Mouse (Mus musculus) liver, embryonic 12.5 days (tissue): ENCODE measurements around the gene Inca1. TPM values are rescaled to one million over a fixed set of nuclear protein-coding genes. Genes with fewer than 3 reads are reported as not detected.

Source experiments
- ATAC-seq: fragments of 200-750 bp; cut with Nextera tagmentation; 2 replicates; pipeline ENCODE4 v1.8.0; 2017; ENCODE audit warnings: moderate number of reproducible peaks, mild to moderate bottlenecking, moderate library complexity
- H3K27ac ChIP-seq: fragments of 300-500 bp; sonication (generic); 2 replicates; pipeline ENCODE4 v1.5.1; 2016; ENCODE audit warnings: mild to moderate bottlenecking
- H3K27me3 ChIP-seq: fragments of 300-500 bp; sonication (generic); replicated peaks from 2 replicates; pipeline ENCODE4 v1.6.1; 2016; ENCODE audit warnings: mild to moderate bottlenecking, moderate library complexity
- H3K36me3 ChIP-seq: fragments of 300-500 bp; sonication (generic); 2 replicates; pipeline ENCODE4 v1.6.1; 2016; ENCODE audit warnings: mild to moderate bottlenecking, moderate library complexity
- H3K4me1 ChIP-seq: fragments of 300-500 bp; sonication (generic); 2 replicates; pipeline ENCODE4 v1.6.1; 2016
- H3K4me2 ChIP-seq: fragments of 300-500 bp; sonication (generic); 2 replicates; pipeline ENCODE4 v1.6.1; 2016; ENCODE audit warnings: mild to moderate bottlenecking, moderate library complexity
- H3K4me3 ChIP-seq: fragments of 300-500 bp; sonication (generic); 2 replicates; pipeline ENCODE4 v1.5.1; 2016; ENCODE audit warnings: mild to moderate bottlenecking, moderate library complexity
- H3K9ac ChIP-seq: fragments of 300-500 bp; sonication (generic); 2 replicates; pipeline ENCODE4 v1.6.1; 2016; ENCODE audit warnings: mild to moderate bottlenecking, moderate library complexity
- H3K9me3 ChIP-seq: fragments of 300-500 bp; sonication (generic); replicated peaks from 2 replicates; pipeline ENCODE4 v1.6.1; 2016; ENCODE audit warnings: mild to moderate bottlenecking, moderate library complexity
- WGBS: fragments of 180-500 bp; shearing (Covaris S2); methylation state at CpG from one replicate; pipeline ENCODE4 v1.1.7; 2016; ENCODE audit not compliant: insufficient replicate concordance; 5-methylcytosine and 5-hydroxymethylcytosine counted together
- polyA plus RNA-seq: library from polyadenylated mRNA; unstranded; fragments of >200 nt; fragmentation: Nextera tagmentation; extraction: Ambion mirVana; gene quantifications from 2 replicates; pipeline ENCODE4 v1.2.1, GENCODE M21; 2016

The Inca1 gene
- polyA plus RNA-seq, 1 experiment from 2014 or later: 0.41 TPM

GRCm38 (mm10) chr11:70648512-70648911, 51.4 kb downstream of the Inca1 start:
- ATAC-seq: peak; percentile 30
- H3K4me2 ChIP-seq: peak overlapping the region; percentile 93
- WGBS: 25% methylated on average over 4 of the region's 4 CpGs

GRCm38 (mm10) chr11:70647716-70648420, 52.1 kb downstream of the Inca1 start:
- H3K9ac ChIP-seq: peak overlapping the region; percentile 88
- no peaks in the 10 kb centered on the region for H3K9me3 ChIP-seq
- peak overlapping the region; percentile 99 for H3K27ac ChIP-seq
- H3K4me1 ChIP-seq: peaks cover 76% of the 10 kb centered on the region
- no peaks in the 10 kb centered on the region for H3K27me3 ChIP-seq
- H3K4me2 ChIP-seq: peak overlapping the region; percentile 93
- peaks cover 71% of the 10 kb centered on the region for H3K36me3 ChIP-seq
- 2% methylated on average over 28 of the region's 28 CpGs for WGBS
- peak overlapping the region; percentile 74 for H3K4me3 ChIP-seq
- peak; percentile 40 for ATAC-seq

More at GRCm38 (mm10) chr11:70648512-70648911, 51.4 kb downstream of the Inca1 start:
- H3K9me3 ChIP-seq: no peaks in the 10 kb centered on the region
- H3K9ac ChIP-seq: peak overlapping the region; percentile 88
- H3K27me3 ChIP-seq: no peaks in the 10 kb centered on the region
- peak overlapping the region; percentile 74 for H3K4me3 ChIP-seq
- H3K36me3 ChIP-seq: peaks cover 67% of the 10 kb centered on the region
- peak overlapping the region; percentile 99 for H3K27ac ChIP-seq
- H3K4me1 ChIP-seq: peaks cover 79% of the 10 kb centered on the region

- peaks cover 64% of the 10 kb centered on the region for H3K36me3 ChIP-seq
- under 1% methylated on average over 63 of the region's 63 CpGs for WGBS
- H3K4me1 ChIP-seq: peaks cover 67% of the 10 kb centered on the region
Observed at GRCm38 (mm10) chr11:70646691-70647650, 53.0 kb downstream of the Inca1 start, which contains the start of the genes Rnf167 and Slc25a11. Rnf167 (plus strand) TSS chr11:70647235. Slc25a11 (minus strand) TSS chr11:70647479.

GRCm38 (mm10) chr11:70646259-70646555, 53.7 kb downstream of the Inca1 start:
- Histone ChIP-seq H3K9me3 (no peaks in the 10 kb centered on the region), H3K27ac (peak overlapping the region; percentile 99), H3K27me3 (no peaks in the 10 kb centered on the region), H3K4me3 (peak overlapping the region; percentile 74), H3K4me1 (peaks cover 64% of the 10 kb centered on the region), H3K36me3 (peaks cover 56% of the 10 kb centered on the region), H3K4me2 (peak overlapping the region; percentile 96), H3K9ac (peak overlapping the region; percentile 87)
- no peak for ATAC-seq
- WGBS: 21% methylated on average over 3 of the region's 3 CpGs

More at GRCm38 (mm10) chr11:70646691-70647650, 53.0 kb downstream of the Inca1 start, which contains the start of the genes Rnf167 and Slc25a11:
- peak within 1 kb of the TSS; percentile 74 for H3K4me3 ChIP-seq
- H3K9me3 ChIP-seq: no peaks in the 10 kb centered on the region
- H3K4me2 ChIP-seq: peak within 1 kb of the TSS; percentile 96
- no peaks in the 10 kb centered on the region for H3K27me3 ChIP-seq
- H3K27ac ChIP-seq: peak within 1 kb of the TSS; percentile 99
- ATAC-seq: peak; percentile 81
- H3K9ac ChIP-seq: peak within 1 kb of the TSS; percentile 88

GRCm38 (mm10) chr11:70645461-70646258, 54.3 kb downstream of the Inca1 start:
- Histone ChIP-seq H3K36me3 (peaks cover 51% of the 10 kb centered on the region), H3K9ac (peak overlapping the region; percentile 87), H3K27me3 (no peaks in the 10 kb centered on the region), H3K9me3 (no peaks in the 10 kb centered on the region), H3K4me2 (peak overlapping the region; percentile 96), H3K4me1 (peaks cover 64% of the 10 kb centered on the region), H3K27ac (peak overlapping the region; percentile 99), H3K4me3 (peak overlapping the region; percentile 74)
- WGBS: 78% methylated on average over 12 of the region's 12 CpGs
- no peak for ATAC-seq

- Histone ChIP-seq H3K4me1 (peaks cover 64% of the 10 kb centered on the region), H3K27me3 (no peaks in the 10 kb centered on the region), H3K9ac (peak overlapping the region; percentile 87; the same call in 1 of the 2 replicates), H3K36me3 (peaks cover 41% of the 10 kb centered on the region), H3K4me2 (no peak overlapping the region; the same call in 1 of the 2 replicates), H3K4me3 (no peak overlapping the region), H3K27ac (no peak overlapping the region), H3K9me3 (no peaks in the 10 kb centered on the region)
- ATAC-seq: no peak
- WGBS: 88% methylated on average over 8 of the region's 8 CpGs
Observed at GRCm38 (mm10) chr11:70644564-70645103, 55.3 kb downstream of the Inca1 start.

GRCm38 (mm10) chr11:70643051-70643450, 56.9 kb downstream of the Inca1 start:
- H3K4me2 ChIP-seq: no peak overlapping the region
- WGBS: 84% methylated on average over 6 of the region's 6 CpGs
- peaks cover 64% of the 10 kb centered on the region for H3K4me1 ChIP-seq

GRCm38 (mm10) chr11:70641241-70641640, 58.7 kb downstream of the Inca1 start:
- Histone ChIP-seq H3K9ac (no peak overlapping the region), H3K4me2 (no peak overlapping the region), H3K36me3 (peaks cover 29% of the 10 kb centered on the region), H3K27me3 (no peaks in the 10 kb centered on the region), H3K27ac (peak overlapping the region; percentile 21; the same call in 1 of the 2 replicates), H3K4me1 (peaks cover 74% of the 10 kb centered on the region), H3K9me3 (no peaks in the 10 kb centered on the region), H3K4me3 (no peak overlapping the region)
- WGBS: 52% methylated on average over 7 of the region's 7 CpGs
- no peak for ATAC-seq

More at GRCm38 (mm10) chr11:70643051-70643450, 56.9 kb downstream of the Inca1 start:
- Histone ChIP-seq H3K36me3 (peaks cover 29% of the 10 kb centered on the region), H3K27ac (peak overlapping the region; percentile 28; the same call in 1 of the 2 replicates), H3K9ac (no peak overlapping the region), H3K27me3 (no peaks in the 10 kb centered on the region), H3K9me3 (no peaks in the 10 kb centered on the region), H3K4me3 (no peak overlapping the region)
- no peak for ATAC-seq

GRCm38 (mm10) chr11:70639976-70640375, 60.0 kb downstream of the Inca1 start:
- peak overlapping the region; percentile 63 for H3K9ac ChIP-seq
- 70% methylated on average over 8 of the region's 8 CpGs for WGBS
- no peaks in the 10 kb centered on the region for H3K27me3 ChIP-seq
- H3K4me3 ChIP-seq: no peak overlapping the region
- no peaks in the 10 kb centered on the region for H3K9me3 ChIP-seq
- H3K4me2 ChIP-seq: peak overlapping the region; percentile 67
- H3K4me1 ChIP-seq: peaks cover 61% of the 10 kb centered on the region
- H3K27ac ChIP-seq: peak overlapping the region; percentile 92
- H3K36me3 ChIP-seq: peaks cover 22% of the 10 kb centered on the region
- ATAC-seq: no peak

GRCm38 (mm10) chr11:70638714-70639278, 61.2 kb downstream of the Inca1 start, which contains the start of gene Gp1ba:
Gp1ba (plus strand) TSS chr11:70639122.
- peak within 1 kb of the TSS; percentile 67 for H3K4me2 ChIP-seq
- H3K4me3 ChIP-seq: peak within 1 kb of the TSS; percentile 35
- no peaks in the 10 kb centered on the region for H3K27me3 ChIP-seq
- H3K9ac ChIP-seq: peak within 1 kb of the TSS; percentile 63
- peaks cover 53% of the 10 kb centered on the region for H3K4me1 ChIP-seq
- WGBS: 6% methylated on average over 5 of the region's 5 CpGs
- peak; percentile 93 for ATAC-seq
- H3K27ac ChIP-seq: peak within 1 kb of the TSS; percentile 92
- H3K36me3 ChIP-seq: peaks cover 11% of the 10 kb centered on the region
- H3K9me3 ChIP-seq: no peaks in the 10 kb centered on the region
